Mouse (Mus musculus) lung, postnatal 0 days (tissue): ENCODE results near the gene Tab1. TPM values are rescaled to one million over a fixed set of nuclear protein-coding genes. Genes with fewer than 3 reads are reported as not detected.
A peak's percentile ranks its signal among the peaks of the same experiment; 100 is the strongest.

ENCODE experiments used
- ATAC-seq: fragments of 200-750 bp; cut with Nextera tagmentation; 2 replicates; pipeline ENCODE4 v1.8.0; 2017; ENCODE audit warnings: moderate library complexity
- DNase-seq: peaks from one replicate; pipeline ENCODE4 v3.0.0-alpha.2; 2016; ENCODE audit warnings: low spot score
- H3K27ac ChIP-seq: fragments of 300-500 bp; sonication (generic); 2 replicates; pipeline ENCODE4 v1.5.1; 2014; ENCODE audit warnings: antibody characterized with exemption, mild to moderate bottlenecking, low read length, mixed read lengths
- H3K27me3 ChIP-seq: fragments of 300-500 bp; sonication (generic); replicated peaks from 2 replicates; pipeline ENCODE4 v1.6.1; 2014; ENCODE audit warnings: low read length, mixed read lengths; ENCODE audit not compliant: insufficient read depth
- H3K36me3 ChIP-seq: fragments of 300-500 bp; sonication (generic); 2 replicates; pipeline ENCODE4 v1.6.1; 2014; ENCODE audit warnings: low read length, mixed read lengths; ENCODE audit not compliant: insufficient read depth
- H3K4me1 ChIP-seq: fragments of 300-500 bp; sonication (generic); 2 replicates; pipeline ENCODE4 v1.6.1; 2014; ENCODE audit warnings: antibody characterized with exemption, low read depth, low read length, mixed read lengths; ENCODE audit not compliant: insufficient read depth
- H3K4me2 ChIP-seq: fragments of 300-500 bp; sonication (generic); replicated peaks from 2 replicates; pipeline ENCODE4 v1.6.1; 2014; ENCODE audit warnings: low read depth, mild to moderate bottlenecking, low read length, moderate library complexity, mixed read lengths
- H3K4me3 ChIP-seq: fragments of 300-500 bp; sonication (generic); 2 replicates; pipeline ENCODE4 v1.5.1; 2014; ENCODE audit warnings: low read depth, low read length
- H3K9ac ChIP-seq: fragments of 300-500 bp; sonication (generic); replicated peaks from 2 replicates; pipeline ENCODE4 v1.6.1; 2014; ENCODE audit warnings: low read depth, mild to moderate bottlenecking
- H3K9me3 ChIP-seq: fragments of 300-500 bp; sonication (generic); 2 replicates; pipeline ENCODE4 v1.6.1; 2016; ENCODE audit warnings: low read length, mixed read lengths
- CTCF ChIP-seq: IDR thresholded peaks from 2 replicates; pipeline ENCODE4 v1.5.1; 2016; ENCODE audit warnings: antibody characterized with exemption, mild to moderate bottlenecking
- EP300 ChIP-seq: IDR thresholded peaks from 2 replicates; pipeline ENCODE4 v1.6.1; 2016; ENCODE audit warnings: antibody characterized with exemption, mild to moderate bottlenecking, control low read depth
- WGBS: fragments of 180-500 bp; shearing (Covaris S2); extraction: QIAGEN DNeasy Blood & Tissue Kit; methylation state at CpG from one replicate; pipeline ENCODE4 v1.1.7; 2014; 5-methylcytosine and 5-hydroxymethylcytosine counted together
- polyA plus RNA-seq: library from polyadenylated mRNA; unstranded; fragments of >200 nt; fragmentation: Nextera tagmentation; extraction: Ambion mirVana; gene quantifications from 2 replicates; pipeline ENCODE4 v1.2.1, GENCODE M21; 2015

Gene Tab1
- polyA plus RNA-seq, 1 experiment from 2014 or later: 19.1 TPM

DNA sequence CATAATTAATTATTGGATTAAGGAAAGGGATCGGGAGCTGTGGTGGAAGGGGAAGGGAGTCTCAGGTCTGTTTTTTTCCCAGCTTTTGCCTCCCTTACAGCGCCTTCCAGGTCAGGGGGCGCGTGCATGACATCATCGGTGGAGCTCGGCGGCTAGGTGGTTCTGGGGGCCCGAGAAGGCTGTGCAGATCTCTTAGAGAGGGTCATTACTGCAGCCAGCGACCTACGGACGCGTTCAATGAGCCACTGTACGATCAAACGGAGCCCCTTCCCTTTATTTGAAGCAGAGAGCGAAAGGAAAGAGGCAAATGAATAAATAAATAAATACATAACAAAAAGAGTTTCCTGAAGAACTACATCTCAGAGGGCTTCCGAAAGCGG is 42.2 kb upstream of the Tab1 start:
- DNase-seq (peak; percentile 52), ATAC-seq (no peak)
- no peaks in the 10 kb centered on the region for H3K36me3 ChIP-seq
- peak overlapping the region; percentile 70 for H3K4me2 ChIP-seq
- peak overlapping the region; percentile 45 for H3K9ac ChIP-seq
- peak overlapping the region; percentile 48 for H3K4me3 ChIP-seq
- H3K27me3 ChIP-seq: peaks cover 16% of the 10 kb centered on the region
- under 1% methylated on average over 16 of the region's 17 CpGs for WGBS
- no peaks in the 10 kb centered on the region for H3K9me3 ChIP-seq
- no peak for TF ChIP-seq EP300
- TF ChIP-seq CTCF: no peak
- H3K4me1 ChIP-seq: no peaks in the 10 kb centered on the region
- H3K27ac ChIP-seq: no peak overlapping the region

DNA sequence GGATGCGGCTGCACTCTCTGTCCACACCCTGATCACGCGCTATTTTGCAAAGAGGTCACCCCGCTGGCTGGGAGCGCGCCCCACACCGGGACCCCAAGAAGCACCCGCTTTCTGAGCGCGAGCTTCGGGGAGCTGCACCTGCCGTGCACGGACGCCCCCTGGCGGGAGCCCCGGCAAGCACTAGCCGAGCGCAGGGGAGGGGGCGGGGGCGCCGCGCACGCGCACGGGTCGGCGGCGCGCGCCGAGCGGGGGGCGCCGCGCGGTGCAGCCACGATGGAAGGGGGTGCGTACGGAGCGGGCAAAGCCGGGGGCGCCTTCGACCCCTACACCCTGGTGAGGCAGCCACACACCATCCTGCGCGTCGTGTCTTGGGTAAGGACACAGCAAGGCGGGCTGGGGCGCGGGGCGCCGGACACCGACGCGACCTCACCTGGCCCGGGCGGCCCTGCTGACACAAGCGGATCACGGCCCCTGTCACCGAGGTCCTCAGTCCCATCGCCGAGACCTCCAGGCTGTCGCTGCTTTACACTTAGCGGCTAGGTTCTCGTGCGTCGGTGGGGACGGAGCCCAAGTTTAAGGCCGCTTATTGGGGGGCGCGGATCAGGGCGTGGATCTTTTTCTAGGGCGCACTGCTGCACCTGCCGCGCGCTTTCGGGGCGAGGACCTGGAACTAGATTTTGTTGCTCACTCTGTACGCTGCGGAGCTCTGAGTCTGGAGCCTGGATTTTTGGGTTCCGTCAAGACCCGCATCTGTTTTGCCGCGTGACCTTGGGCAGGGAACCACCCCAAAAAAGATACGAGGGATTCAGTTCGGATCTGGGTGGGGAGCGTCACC is 41.6 kb upstream of the Tab1 start, which contains the start of the genes Syngr1 and Rpl3:
Gene Syngr1 (plus strand): TSS at position 214 of the 835 bp plus-strand sequence.
Gene Rpl3 (minus strand): TSS at position 748 of the 835 bp plus-strand sequence.
- peak; percentile 60 for DNase-seq
- 2% methylated on average over 68 of the region's 86 CpGs for WGBS
- Histone ChIP-seq H3K27ac (no peak within 1 kb of the TSS), H3K4me1 (no peaks in the 10 kb centered on the region), H3K36me3 (no peaks in the 10 kb centered on the region), H3K4me3 (peak within 1 kb of the TSS; percentile 48), H3K27me3 (peaks cover 16% of the 10 kb centered on the region), H3K9me3 (no peaks in the 10 kb centered on the region), H3K9ac (peak within 1 kb of the TSS; percentile 45), H3K4me2 (peak within 1 kb of the TSS; percentile 70)
- TF ChIP-seq CTCF (peak; percentile 74), EP300 (no peak)
- ATAC-seq: peak; percentile 70

DNA sequence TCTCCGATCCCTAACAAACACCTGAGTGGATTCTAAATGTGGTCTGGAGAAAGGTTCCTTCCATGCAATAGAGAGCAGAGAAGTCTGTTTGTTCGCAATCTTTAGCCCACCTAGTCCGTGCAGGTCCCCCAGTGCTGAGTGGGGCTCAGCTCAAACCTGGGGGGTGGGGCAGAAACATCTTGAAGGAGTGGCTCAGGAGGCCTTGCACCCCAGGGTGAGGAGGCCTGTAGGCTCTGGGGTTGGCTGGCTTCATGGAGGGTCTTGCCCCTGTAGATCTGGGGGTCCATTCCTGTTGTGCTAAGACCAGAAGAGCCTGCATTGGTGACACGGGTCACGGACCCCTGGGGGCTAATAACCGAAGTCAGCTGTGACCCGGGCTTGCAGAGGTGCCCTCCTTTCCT is 40.9 kb upstream of the Tab1 start:
- Histone ChIP-seq H3K9ac (no peak overlapping the region), H3K27me3 (peaks cover 16% of the 10 kb centered on the region), H3K4me1 (no peaks in the 10 kb centered on the region), H3K4me2 (peak overlapping the region; percentile 70), H3K36me3 (no peaks in the 10 kb centered on the region), H3K27ac (no peak overlapping the region), H3K9me3 (no peaks in the 10 kb centered on the region), H3K4me3 (peak overlapping the region; percentile 48)
- no peak for DNase-seq
- no peak for ATAC-seq
- WGBS: 34% methylated on average over 7 of the region's 7 CpGs
- no peak for TF ChIP-seq EP300
- no peak for TF ChIP-seq CTCF

DNA sequence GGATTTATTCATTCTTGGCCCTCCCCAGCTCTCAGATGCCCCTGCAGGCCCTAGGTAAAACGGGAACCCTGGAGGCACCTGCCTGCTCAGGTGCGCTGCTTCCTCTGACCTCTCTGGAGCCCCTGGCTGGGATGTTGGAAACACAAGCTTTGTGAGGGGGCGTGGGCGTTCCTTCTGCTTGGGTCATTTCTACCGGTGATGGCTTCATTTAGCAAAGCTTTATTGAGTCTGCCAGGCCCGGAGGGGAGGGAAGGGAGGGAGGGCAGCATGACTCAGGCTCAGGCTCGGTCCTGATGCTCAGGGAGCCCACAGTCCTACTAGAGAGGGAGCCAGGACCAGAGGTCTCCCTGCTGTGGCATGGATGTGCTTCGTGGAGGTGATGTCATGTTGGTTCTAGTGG is 40.3 kb upstream of the Tab1 start:
- TF ChIP-seq EP300 (no peak), CTCF (no peak)
- Histone ChIP-seq H3K27ac (no peak overlapping the region), H3K27me3 (peaks cover 16% of the 10 kb centered on the region), H3K4me2 (no peak overlapping the region), H3K4me3 (no peak overlapping the region), H3K4me1 (no peaks in the 10 kb centered on the region), H3K9ac (no peak overlapping the region), H3K9me3 (no peaks in the 10 kb centered on the region), H3K36me3 (no peaks in the 10 kb centered on the region)
- no peak for ATAC-seq
- 29% methylated on average over 8 of the region's 8 CpGs for WGBS
- no peak for DNase-seq

DNA sequence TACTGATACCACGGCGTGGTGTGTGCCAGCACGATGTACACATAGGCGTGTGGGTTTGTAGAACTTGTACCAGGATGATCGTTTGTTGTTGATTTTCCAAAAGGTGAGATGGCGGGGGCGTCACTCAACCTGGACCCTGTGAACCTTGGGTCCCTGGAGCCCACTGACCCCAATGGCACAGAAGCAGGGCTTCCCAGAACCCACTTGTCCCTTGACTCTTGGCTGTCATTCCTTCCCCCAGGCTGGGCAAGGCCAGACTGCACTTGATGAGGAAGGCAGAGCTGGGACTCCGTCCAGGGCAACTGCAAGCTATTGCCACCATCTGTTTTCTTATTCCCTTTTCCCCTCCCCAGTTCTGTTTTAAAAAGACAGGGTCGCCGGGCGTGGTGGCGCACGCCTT is 38.7 kb upstream of the Tab1 start:
- 88% methylated on average over 13 of the region's 13 CpGs for WGBS
- no peak for ATAC-seq
- no peak for TF ChIP-seq EP300
- TF ChIP-seq CTCF: no peak

DNA sequence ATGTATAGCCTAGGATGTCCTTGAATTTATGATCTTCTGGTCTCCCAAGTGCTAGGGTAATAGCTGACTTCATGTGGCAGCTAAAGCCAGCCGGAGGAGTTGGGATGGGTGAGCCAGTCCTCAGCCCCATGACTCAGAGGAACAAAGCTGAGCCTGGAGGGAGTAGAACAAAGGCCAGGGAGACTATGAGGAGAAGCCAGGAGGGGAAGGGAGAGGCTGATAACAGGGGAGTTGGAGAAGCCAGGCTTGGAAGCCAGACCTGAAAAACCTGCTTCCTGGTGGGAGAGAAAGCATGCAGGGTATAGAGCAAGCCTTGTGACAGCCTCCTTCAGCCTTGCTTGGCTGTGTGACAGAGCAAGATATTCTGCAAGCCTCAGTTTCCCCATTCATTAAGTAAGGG is 37.3 kb upstream of the Tab1 start:
- 38% methylated on average over 1 of the region's 1 CpGs for WGBS
- Histone ChIP-seq H3K4me3 (no peak overlapping the region), H3K27me3 (peaks cover 13% of the 10 kb centered on the region), H3K4me2 (no peak overlapping the region), H3K27ac (no peak overlapping the region), H3K4me1 (0 out of 2 replicates have a peak, but pooled peaks cover 2% of the 10 kb centered on the region), H3K9ac (no peak overlapping the region), H3K36me3 (no peaks in the 10 kb centered on the region), H3K9me3 (no peaks in the 10 kb centered on the region)
- TF ChIP-seq CTCF (no peak), EP300 (no peak)
- DNase-seq (no peak), ATAC-seq (no peak)

More for the DNA sequence above, 38.7 kb upstream of the Tab1 start:
- H3K9me3 ChIP-seq: no peaks in the 10 kb centered on the region
- DNase-seq: no peak
- peaks cover 15% of the 10 kb centered on the region for H3K27me3 ChIP-seq
- H3K36me3 ChIP-seq: no peaks in the 10 kb centered on the region
- H3K9ac ChIP-seq: no peak overlapping the region
- no peak overlapping the region for H3K27ac ChIP-seq
- H3K4me1 ChIP-seq: 0 out of 2 replicates have a peak, but pooled peaks cover 2% of the 10 kb centered on the region
- H3K4me2 ChIP-seq: no peak overlapping the region
- H3K4me3 ChIP-seq: no peak overlapping the region
